Mouse (Mus musculus): ENCODE measurements around the gene Spire2. TPM values are rescaled to one million over a fixed set of nuclear protein-coding genes. Genes with fewer than 3 reads are reported as not detected.

The Spire2 gene
- polyA plus RNA-seq, 1 experiment from 2014 or later = 32.9 TPM

DNA sequence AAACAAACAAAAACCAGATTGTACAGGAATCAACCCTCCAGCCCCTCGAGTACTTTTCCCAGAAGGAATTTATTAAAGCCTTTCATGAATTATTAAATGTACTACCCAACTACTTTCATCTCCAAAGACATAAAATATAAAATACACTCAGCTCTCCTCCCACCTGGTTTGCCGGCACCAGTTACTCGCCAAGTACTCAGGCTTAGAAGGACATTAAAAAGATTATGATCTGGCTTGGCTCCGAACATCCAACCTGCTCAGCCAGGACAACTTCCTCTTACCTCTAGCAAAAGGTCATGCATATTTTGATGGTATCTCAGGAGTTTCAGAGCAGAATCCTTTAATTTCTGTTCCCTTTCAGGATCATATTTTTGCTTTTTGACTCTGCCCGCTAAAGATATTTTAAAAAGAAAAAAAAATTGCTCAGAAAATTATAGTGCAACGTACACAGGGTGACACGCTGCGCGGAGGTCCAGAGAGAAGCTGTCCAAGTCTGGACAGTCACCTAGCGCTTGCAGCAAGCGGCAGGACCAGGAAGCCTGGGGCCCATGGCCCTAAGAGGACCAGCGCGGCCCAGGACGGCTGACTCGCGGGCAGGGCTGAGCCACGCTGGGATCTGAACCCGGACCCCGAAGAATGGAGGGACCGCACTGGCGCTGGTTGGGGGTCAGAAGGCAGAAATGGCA, 14.6 kb upstream of the Spire2 start:
- 8% methylated on average over 21 of the region's 21 CpGs for WGBS
- peak overlapping the region; percentile 66 for H3K4me2 ChIP-seq (replicated peaks)

DNA sequence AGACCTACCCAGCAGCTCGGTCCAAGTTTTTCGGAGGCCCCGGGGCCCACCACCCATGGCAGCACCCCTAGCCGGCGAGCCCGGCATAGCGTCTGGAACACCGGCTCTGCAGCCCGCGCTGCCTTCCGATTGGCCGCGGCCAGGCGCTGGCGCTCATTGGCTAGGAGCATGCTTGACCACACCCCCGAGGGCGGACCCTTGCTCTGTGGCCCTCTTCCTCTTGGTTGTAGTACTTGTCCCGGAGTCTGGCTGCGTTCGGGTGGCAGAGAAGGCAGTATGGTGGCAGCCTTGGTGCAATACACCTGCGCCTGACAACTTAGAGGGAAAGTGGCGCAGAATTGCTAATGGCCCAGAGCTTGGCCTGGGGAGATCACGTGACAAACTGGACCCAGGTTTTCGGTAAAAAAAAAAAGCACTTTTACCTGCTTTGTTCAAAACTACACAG, 14.0 kb upstream of the Spire2 start, which contains the start of gene Fanca:
TSS of gene Fanca (minus strand) at position 110 of the 445 bp plus-strand sequence.
- Histone ChIP-seq H3K9ac (replicated peaks) (peak within 1 kb of the TSS; percentile 46), H3K27ac (replicated peaks) (no peak within 1 kb of the TSS), H3K4me1 (peaks cover 18% of the 10 kb centered on the region), H3K4me2 (replicated peaks) (peak within 1 kb of the TSS; percentile 66), H3K36me3 (no peaks in the 10 kb centered on the region), H3K4me3 (peak within 1 kb of the TSS; percentile 50), H3K27me3 (no peaks in the 10 kb centered on the region), H3K9me3 (no peaks in the 10 kb centered on the region)
- peak; percentile 99 for ATAC-seq (replicated peaks)
- under 1% methylated on average over 24 of the region's 24 CpGs for WGBS

More for the DNA sequence above, 14.6 kb upstream of the Spire2 start:
- Histone ChIP-seq H3K4me1 (peaks cover 18% of the 10 kb centered on the region), H3K9ac (replicated peaks) (peak overlapping the region; percentile 46), H3K9me3 (no peaks in the 10 kb centered on the region), H3K27me3 (no peaks in the 10 kb centered on the region), H3K4me3 (peak overlapping the region; percentile 50), H3K36me3 (no peaks in the 10 kb centered on the region), H3K27ac (replicated peaks) (no peak overlapping the region)
- peak; percentile 73; the same call in 1 of the 2 replicates for ATAC-seq (replicated peaks)

DNA sequence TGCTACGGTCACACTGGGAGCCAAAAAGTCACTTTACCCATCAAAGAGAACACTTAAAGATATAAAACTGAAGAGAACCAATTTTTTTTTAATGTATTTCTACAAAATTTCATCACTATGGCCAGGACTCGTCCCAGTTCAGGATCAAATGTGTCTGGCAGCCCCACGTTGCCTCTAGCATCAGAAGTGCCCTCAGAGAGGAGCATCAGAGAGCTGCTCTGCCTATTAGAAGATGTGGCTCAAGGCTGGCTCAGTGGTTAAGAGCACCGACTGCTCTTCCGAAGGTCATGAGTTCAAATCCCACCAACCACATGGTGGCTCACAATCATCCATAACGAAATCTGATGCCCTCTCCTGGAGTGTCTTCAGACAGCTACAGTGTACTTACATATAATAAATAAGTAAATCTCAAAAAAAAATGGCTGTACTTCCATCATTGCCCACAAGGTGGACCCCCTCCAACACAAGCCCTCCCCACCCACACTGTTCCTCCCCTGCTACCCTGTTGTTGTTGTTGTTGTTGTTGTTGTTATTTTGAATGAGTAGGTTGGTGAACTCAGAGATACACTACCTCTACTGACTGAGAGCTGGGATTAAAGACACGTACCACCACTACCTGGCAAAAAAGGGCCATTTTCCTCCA, 12.9 kb upstream of the Spire2 start:
- no peak for ATAC-seq (replicated peaks)
- WGBS = 32% methylated on average over 7 of the region's 7 CpGs

DNA sequence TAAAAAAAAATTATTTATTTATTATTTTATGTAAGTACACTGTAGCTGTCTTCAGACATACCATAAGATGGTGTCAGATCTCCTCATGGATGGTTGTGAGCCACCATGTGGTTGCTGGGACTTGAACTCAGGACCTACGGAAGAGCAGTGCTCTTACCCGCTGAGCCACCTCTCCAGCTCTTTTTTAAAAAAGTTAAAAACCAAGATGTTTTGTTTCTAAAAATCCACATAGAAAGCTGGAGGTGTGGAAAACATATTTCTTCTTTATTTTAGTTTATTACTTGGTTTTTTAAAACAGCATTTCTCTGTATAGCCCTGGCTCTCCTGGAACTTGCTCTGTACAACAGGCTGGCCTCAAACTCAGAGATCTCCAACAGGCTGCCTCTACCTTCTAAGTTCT, 4.0 kb upstream of the Spire2 start:
- Histone ChIP-seq H3K4me3 (no peak overlapping the region), H3K27me3 (no peaks in the 10 kb centered on the region; the same call in 1 of the 2 replicates), H3K9me3 (no peaks in the 10 kb centered on the region), H3K36me3 (no peaks in the 10 kb centered on the region), H3K4me2 (replicated peaks) (no peak overlapping the region), H3K4me1 (peaks cover 10% of the 10 kb centered on the region; the same call in 1 of the 2 replicates), H3K27ac (replicated peaks) (no peak overlapping the region), H3K9ac (replicated peaks) (no peak overlapping the region)
- 95% methylated on average over 2 of the region's 2 CpGs for WGBS
- no peak for ATAC-seq (replicated peaks)

More for the DNA sequence above, 12.9 kb upstream of the Spire2 start:
- Histone ChIP-seq H3K27me3 (no peaks in the 10 kb centered on the region), H3K9ac (replicated peaks) (no peak overlapping the region), H3K9me3 (no peaks in the 10 kb centered on the region), H3K4me2 (replicated peaks) (no peak overlapping the region), H3K36me3 (no peaks in the 10 kb centered on the region), H3K4me3 (no peak overlapping the region), H3K27ac (replicated peaks) (no peak overlapping the region), H3K4me1 (peaks cover 18% of the 10 kb centered on the region)

DNA sequence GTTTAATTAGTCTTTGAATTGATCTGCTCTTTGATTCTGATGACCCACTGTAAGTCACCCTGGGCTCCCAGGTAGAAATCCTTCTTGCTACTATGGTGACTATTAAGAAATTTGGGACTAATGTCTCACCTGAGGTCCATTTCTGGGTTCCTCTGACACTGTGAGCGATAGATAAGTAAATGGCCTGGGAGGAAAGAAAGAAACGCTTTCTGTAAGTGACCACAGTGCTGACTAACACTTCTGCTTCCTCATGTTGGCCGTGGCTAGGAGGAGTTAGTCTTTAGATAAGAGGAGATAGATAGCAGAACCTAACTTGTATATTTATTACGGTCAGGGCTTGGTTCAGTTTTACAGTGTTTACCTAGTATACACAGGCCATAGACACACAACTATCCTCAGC, 3.2 kb upstream of the Spire2 start:
- no peak overlapping the region for H3K27ac ChIP-seq (replicated peaks)
- ATAC-seq (replicated peaks) = no peak
- no peaks in the 10 kb centered on the region for H3K36me3 ChIP-seq
- no peaks in the 10 kb centered on the region; the same call in 1 of the 2 replicates for H3K27me3 ChIP-seq
- H3K9ac ChIP-seq (replicated peaks) = no peak overlapping the region
- no peaks in the 10 kb centered on the region for H3K9me3 ChIP-seq
- H3K4me2 ChIP-seq (replicated peaks) = no peak overlapping the region
- WGBS = 85% methylated on average over 4 of the region's 4 CpGs
- H3K4me1 ChIP-seq = peaks cover 18% of the 10 kb centered on the region
- no peak overlapping the region for H3K4me3 ChIP-seq

DNA sequence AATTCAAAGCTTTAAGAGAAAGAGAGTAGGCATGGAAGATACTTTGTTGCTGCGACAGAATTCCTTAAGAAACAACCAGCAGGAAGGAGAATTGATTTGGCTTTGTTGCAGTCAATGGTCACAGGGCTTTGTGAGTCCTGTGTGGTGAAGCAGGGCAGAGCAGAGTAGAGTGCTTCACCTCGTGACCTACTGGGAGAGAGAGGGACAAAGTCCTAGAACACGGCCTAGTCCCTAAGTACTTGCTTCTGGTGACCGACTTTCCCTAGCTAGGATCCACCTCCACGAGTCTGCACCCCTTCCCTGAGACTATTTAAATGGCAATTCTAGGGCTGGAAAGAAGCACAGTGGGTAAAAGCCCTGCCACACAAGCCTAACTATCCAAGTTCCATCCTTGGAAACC, 2.6 kb upstream of the Spire2 start:
- H3K4me3 ChIP-seq = no peak overlapping the region
- H3K4me1 ChIP-seq = peaks cover 24% of the 10 kb centered on the region
- H3K4me2 ChIP-seq (replicated peaks) = no peak overlapping the region
- H3K27me3 ChIP-seq = no peaks in the 10 kb centered on the region; the same call in 1 of the 2 replicates
- no peak overlapping the region for H3K9ac ChIP-seq (replicated peaks)
- ATAC-seq (replicated peaks) = no peak
- H3K36me3 ChIP-seq = no peaks in the 10 kb centered on the region
- H3K27ac ChIP-seq (replicated peaks) = no peak overlapping the region
- no peaks in the 10 kb centered on the region for H3K9me3 ChIP-seq
- 76% methylated on average over 5 of the region's 5 CpGs for WGBS

DNA sequence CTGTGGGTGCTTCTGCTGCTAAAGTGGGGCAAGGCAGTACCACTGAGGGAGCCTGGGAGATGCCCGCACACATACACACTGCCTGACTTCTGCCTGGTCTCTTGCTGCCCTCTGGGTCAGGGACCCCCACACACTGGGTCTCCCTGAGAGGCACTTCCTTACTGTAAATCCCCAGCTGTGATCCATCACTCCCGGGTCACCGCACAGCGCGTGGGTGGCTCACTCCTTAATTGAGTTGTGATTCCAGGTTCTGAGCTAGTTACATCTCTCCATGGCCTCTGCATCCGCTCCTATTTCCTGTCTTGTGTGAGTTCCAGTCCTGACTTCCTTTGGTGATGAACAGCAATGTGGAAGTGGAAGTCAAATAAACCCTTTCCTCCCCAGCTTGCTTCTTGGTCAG, 1.8 kb upstream of the Spire2 start:
- Histone ChIP-seq H3K27ac (replicated peaks) (no peak overlapping the region), H3K36me3 (no peaks in the 10 kb centered on the region), H3K9me3 (no peaks in the 10 kb centered on the region), H3K9ac (replicated peaks) (no peak overlapping the region), H3K4me1 (peaks cover 29% of the 10 kb centered on the region), H3K27me3 (no peaks in the 10 kb centered on the region; the same call in 1 of the 2 replicates), H3K4me2 (replicated peaks) (no peak overlapping the region), H3K4me3 (no peak overlapping the region)
- WGBS = 90% methylated on average over 6 of the region's 6 CpGs
- no peak for ATAC-seq (replicated peaks)

DNA sequence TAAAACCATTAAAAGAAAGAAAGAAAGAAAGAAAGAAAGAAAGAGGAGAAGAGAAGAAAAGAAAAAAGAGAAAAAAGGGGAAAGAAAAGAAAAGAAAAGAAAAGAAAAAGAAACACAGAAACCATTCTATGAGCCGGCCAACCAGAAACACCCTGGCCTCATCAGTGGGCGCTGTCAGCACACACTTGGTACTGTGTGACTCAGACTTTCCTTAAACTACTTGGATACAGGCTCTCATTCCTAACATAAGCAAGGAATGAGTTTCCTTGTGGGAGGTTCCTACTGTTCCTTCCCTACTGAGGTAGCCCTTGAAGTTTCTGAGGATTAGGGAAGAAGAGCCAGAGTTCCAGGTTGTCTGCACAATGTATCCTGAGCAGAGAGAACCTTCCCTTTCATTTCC, 1.2 kb upstream of the Spire2 start:
- Histone ChIP-seq H3K4me1 (peaks cover 30% of the 10 kb centered on the region), H3K4me3 (no peak overlapping the region), H3K27ac (replicated peaks) (peak overlapping the region; percentile 92), H3K27me3 (no peaks in the 10 kb centered on the region; the same call in 1 of the 2 replicates), H3K9ac (replicated peaks) (no peak overlapping the region), H3K9me3 (no peaks in the 10 kb centered on the region), H3K36me3 (no peaks in the 10 kb centered on the region), H3K4me2 (replicated peaks) (peak overlapping the region; percentile 64)
- 83% methylated on average over 2 of the region's 2 CpGs for WGBS
- no peak for ATAC-seq (replicated peaks)

DNA sequence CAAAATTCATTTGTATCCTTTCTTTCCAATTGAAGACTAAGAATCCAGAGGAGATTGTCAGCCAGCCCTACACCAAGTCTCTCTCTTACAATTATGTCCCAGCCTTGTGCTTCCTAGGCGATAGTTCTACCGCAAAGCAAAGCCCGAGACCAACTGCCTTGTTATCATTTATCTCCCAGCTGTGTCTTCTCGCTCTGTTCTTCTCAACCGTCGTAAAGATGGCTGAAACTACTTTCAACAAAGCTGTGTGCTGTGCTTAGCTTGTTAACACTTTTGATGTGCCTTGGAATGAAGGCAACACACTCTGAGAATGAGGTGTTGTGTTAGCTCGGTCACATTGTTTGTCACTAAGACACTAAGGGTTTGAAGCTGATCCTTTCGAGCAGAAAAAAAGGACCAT, 703 bp upstream of the Spire2 start:
- peak overlapping the region; percentile 92 for H3K27ac ChIP-seq (replicated peaks)
- 25% methylated on average over 8 of the region's 8 CpGs for WGBS
- no peaks in the 10 kb centered on the region for H3K36me3 ChIP-seq
- H3K4me1 ChIP-seq = peaks cover 30% of the 10 kb centered on the region
- H3K4me3 ChIP-seq = peak overlapping the region; percentile 72
- peak overlapping the region; percentile 64 for H3K4me2 ChIP-seq (replicated peaks)
- peak overlapping the region; percentile 82 for H3K9ac ChIP-seq (replicated peaks)
- peak; percentile 11 for ATAC-seq (replicated peaks)
- H3K9me3 ChIP-seq = no peaks in the 10 kb centered on the region
- H3K27me3 ChIP-seq = no peaks in the 10 kb centered on the region; the same call in 1 of the 2 replicates

DNA sequence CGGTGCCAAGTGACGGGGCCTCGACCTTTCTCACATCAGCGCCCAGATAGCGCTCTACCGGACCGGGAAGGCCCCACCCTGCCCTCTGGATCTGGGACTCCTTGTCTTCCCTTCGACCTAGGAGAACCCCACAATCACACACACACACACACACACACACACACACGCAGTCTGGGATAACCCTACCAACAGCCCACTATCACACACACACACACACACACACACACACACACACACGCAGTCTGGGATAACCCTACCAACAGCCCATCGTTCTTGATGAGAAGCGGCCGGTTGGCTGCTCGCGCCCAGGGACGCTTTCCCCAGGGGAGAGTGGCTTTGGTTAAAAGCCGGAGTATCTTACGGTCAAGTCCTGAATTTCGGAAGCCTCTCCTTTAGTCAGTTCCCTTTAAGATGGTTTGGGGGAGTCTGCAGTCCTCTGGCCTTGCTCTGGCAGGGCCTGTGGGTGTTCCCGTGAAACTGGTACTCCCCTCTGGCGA, 626 bp downstream of the Spire2 start:
- Histone ChIP-seq H3K9me3 (no peaks in the 10 kb centered on the region), H3K4me3 (peak overlapping the region; percentile 72), H3K27ac (replicated peaks) (peak overlapping the region; percentile 92), H3K4me2 (replicated peaks) (peak overlapping the region; percentile 64), H3K9ac (replicated peaks) (peak overlapping the region; percentile 82), H3K4me1 (peaks cover 30% of the 10 kb centered on the region), H3K36me3 (no peaks in the 10 kb centered on the region), H3K27me3 (no peaks in the 10 kb centered on the region; the same call in 1 of the 2 replicates)
- WGBS = 1% methylated on average over 19 of the region's 21 CpGs
- peak; percentile 59 for ATAC-seq (replicated peaks)

DNA sequence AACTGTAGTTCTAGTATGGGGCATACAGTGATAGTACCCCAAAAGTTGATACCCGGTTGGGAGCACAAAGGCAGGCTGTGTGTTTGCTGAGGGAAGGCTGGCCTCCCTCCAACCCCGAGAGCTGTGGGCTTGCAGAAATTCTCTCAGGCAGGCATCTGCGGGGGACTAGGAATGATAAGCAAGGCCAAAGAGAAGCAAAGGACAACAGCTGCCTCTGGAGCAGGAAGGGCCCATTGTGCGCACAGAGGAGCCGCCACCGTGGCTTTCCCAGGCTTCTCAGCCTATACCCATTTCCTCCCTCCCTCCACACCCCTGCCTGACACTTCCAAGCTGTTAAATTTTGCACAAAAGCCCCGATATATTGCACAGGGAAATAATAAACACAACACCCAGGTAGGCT, 1.4 kb downstream of the Spire2 start:
- no peak for ATAC-seq (replicated peaks)
- WGBS = 3% methylated on average over 7 of the region's 7 CpGs
- peaks cover 30% of the 10 kb centered on the region for H3K4me1 ChIP-seq

DNA sequence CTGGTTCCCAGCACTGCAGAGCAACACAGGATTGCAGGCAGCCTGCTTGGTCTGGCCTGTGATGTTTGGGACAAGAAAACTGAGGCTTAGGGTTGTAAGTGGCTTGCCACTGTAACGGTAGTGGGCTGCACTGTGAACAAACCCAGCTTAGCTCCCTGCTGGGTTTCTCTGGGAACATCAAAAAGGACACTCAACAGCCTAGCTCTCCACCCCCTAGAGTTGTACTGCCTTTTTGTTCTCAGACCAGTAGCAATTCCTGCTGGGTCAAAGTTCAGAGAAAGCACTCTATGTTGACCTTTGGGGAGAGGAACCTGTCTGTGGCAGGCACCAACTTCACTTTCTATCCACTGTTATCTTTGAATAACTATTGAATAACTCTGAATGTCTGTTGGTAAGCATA, 2.0 kb downstream of the Spire2 start:
- 11% methylated on average over 1 of the region's 1 CpGs for WGBS
- H3K4me1 ChIP-seq = peaks cover 30% of the 10 kb centered on the region
- no peak for ATAC-seq (replicated peaks)

More for the DNA sequence above, 1.4 kb downstream of the Spire2 start:
- Histone ChIP-seq H3K36me3 (no peaks in the 10 kb centered on the region), H3K27ac (replicated peaks) (peak overlapping the region; percentile 92), H3K4me2 (replicated peaks) (peak overlapping the region; percentile 64), H3K27me3 (no peaks in the 10 kb centered on the region; the same call in 1 of the 2 replicates), H3K4me3 (peak overlapping the region; percentile 72), H3K9ac (replicated peaks) (peak overlapping the region; percentile 82), H3K9me3 (no peaks in the 10 kb centered on the region)

More for the DNA sequence above, 2.0 kb downstream of the Spire2 start:
- Histone ChIP-seq H3K9me3 (no peaks in the 10 kb centered on the region), H3K27me3 (no peaks in the 10 kb centered on the region; the same call in 1 of the 2 replicates), H3K9ac (replicated peaks) (peak overlapping the region; percentile 82), H3K4me2 (replicated peaks) (peak overlapping the region; percentile 64), H3K4me3 (peak overlapping the region; percentile 72), H3K27ac (replicated peaks) (peak overlapping the region; percentile 92), H3K36me3 (no peaks in the 10 kb centered on the region)
